Mouse (Mus musculus): ENCODE data around the gene Mog.

Gene Mog

GRCm38 (mm10) chr17:37022628-37023576 lies at the start of gene Mog:
Gene Mog (minus strand): TSS chr17:37023398.
- DNase-seq (ENCODE audit: low spot score in 2 of 2) = no peak

GRCm38 (mm10) chr17:37072730-37073276 lies 49.6 kb upstream of the Mog start:
- no peak for DNase-seq (ENCODE audit: low spot score in 2 of 2)

GRCm38 (mm10) chr17:37072080-37072729 lies 49.0 kb upstream of the Mog start:
- DNase-seq (ENCODE audit: low spot score in 2 of 2) = no peak

DNA sequence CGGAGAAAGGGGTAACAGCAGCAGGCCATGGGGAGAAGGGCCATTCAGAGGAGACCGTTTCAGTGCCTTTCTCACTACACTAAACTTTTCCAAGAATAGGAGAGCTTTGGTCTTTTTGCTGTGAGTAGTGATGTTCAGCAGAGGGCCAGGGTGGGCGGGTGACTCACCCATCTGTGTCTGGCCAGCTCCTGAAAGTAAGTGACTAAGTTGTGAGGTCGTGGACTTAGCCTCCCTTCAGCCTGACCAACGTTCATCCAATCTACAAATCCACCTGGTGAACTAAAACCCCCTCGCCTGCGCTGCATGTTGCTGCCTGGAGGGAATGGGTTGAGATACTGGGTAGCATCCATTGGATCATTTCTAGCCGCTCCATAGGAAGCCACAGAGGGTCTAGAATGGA lies 46.9 kb upstream of the Mog start:
- no peak for DNase-seq (ENCODE audit: low spot score in 2 of 2)

DNA sequence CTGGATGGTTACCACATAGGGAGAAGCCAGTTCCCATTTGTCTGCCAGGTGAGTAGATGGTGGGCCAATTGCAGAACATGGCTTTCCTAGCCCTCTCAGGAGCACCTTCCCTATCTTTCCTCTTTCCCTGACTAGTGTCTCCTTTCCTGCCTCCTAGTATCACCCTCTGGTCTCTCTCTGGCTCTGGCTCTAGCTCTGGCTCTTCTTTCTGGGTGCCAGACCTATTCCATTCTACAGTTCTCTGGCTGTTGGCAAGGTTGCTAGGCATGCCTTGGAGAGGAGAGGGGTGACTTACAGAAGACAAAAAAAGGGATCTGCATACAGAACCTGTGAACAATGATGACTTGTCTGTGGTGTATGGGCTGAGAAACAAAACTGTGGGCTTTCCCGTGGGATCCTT lies 44.7 kb upstream of the Mog start:
- no peak for DNase-seq (ENCODE audit: low spot score in 2 of 2)

DNA sequence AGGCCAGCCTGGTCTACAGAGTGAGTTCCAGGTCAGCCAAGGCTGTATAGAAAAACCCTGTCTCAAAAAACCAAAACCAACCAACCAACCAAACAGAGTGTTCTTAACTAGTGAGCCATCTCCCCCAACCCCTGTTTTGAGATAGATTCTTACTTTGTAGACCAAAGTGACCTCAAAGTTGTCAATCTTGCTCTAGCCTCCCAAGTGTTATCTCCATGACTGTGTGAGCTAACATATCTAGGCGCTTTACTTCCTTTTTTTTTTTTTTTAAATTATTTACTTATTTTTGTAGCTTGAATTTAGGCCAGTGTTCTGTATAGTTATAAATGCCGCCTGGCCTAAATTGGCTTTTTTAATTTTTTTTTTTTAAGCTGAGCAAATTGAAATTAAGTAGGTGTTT lies 42.8 kb upstream of the Mog start:
- no peak for DNase-seq (ENCODE audit: low spot score in 2 of 2)

DNA sequence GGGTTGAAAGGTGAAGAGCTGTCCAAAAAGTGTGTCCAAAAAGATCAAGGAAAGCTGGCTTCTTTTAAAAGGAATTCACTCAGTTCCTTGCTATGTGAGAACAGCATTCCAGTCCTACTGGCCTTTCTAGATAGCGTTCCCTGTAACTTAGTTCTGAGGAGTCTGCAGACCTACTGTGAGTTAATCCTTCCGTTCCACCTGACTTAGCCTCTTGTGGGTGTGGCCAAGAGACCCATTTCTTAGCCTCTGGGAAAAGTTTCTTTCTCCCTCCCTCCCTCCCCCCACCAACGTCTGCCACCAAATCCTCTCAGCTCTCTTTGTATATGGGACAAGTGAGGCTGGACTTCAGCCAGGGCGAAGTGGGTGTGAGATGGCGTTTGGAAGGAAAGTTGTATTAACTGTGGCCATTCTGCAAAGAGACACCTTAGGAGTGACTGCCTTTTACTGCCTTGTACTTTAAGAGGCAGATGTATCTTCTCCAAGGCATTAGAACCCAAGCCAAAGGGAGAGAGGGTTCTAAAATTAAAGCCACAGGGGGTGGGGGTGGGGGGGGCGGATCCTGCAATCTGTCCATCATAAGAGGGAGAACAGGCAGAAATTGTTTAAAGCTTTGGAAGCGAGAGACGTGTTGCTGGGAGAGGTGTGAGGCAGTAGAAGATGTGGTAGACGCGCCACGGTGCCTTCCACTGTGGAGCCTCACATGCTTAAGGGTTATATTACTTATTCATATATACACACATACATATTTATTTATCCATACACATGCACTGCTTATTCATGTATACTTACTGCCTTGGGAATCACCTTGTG lies 40.7 kb upstream of the Mog start:
- DNase-seq (ENCODE audit: low spot score in 2 of 2) = no peak

DNA sequence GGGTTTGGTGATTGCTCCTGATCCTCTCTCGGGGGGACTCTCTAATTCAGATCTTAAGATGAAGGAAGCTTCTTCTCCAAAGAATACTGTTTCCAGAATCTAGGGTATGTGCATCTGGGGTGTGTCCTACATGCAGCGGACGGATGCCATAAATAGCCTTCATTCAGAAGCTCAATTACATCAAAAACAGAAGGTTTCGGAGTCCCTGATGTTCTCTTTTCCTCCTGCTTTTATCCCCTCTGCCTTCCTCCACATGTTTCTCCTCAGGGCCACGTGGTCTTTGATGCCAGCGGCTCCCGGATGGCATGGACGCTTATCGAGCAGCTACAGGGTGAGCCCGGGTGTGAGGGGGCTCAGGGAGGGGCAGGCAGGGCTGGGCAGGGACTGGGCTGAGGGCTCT lies 39.9 kb upstream of the Mog start:
- no peak for DNase-seq (ENCODE audit: low spot score in 2 of 2)

- DNase-seq (ENCODE audit: low spot score in 2 of 2) = no peak
Observed at GRCm38 (mm10) chr17:37062101-37062641, 39.0 kb upstream of the Mog start.

DNA sequence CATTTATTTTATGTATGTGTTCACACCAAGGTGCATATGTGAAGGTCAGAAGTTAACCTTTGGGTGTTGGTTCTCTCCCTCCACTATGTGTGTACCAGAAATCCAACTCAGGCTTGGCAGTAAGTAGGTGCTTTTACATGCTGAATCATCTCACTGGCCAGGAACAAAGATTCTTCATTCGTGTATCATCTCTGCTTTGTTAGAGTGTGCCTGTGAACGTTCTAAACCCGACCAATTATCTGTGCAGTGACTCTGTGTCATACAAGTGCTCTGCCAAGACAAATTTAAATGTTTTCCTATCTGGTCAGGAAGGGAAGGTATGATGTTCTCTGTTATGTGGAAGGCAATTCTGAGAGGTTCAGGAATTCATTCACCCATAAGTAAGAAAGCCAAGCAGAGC lies 38.2 kb upstream of the Mog start:
- DNase-seq (ENCODE audit: low spot score in 2 of 2) = no peak

- no peak for DNase-seq (ENCODE audit: low spot score in 2 of 2)
Observed at GRCm38 (mm10) chr17:37056957-37057356, 33.8 kb upstream of the Mog start.

DNA sequence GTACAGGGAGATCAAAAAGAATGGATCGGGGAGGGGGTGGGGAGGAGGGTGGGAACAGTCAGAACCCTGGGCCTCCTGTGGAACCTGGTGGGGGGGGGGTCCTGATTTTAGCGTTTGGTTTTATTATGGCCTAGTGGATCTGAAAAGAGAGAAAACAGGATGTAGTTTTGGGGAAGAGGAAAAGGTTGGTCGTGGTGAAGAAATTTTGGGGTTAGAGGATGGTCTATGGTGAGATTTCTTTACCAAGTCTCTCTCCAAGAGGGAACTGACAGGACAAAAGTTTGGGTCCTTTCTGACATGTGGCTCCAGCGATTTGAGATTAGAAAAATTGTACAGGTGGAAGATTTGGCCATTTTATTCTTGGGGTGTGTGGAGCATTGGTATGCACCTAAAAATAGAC lies 28.5 kb upstream of the Mog start:
- no peak for DNase-seq (ENCODE audit: low spot score in 2 of 2)

DNA sequence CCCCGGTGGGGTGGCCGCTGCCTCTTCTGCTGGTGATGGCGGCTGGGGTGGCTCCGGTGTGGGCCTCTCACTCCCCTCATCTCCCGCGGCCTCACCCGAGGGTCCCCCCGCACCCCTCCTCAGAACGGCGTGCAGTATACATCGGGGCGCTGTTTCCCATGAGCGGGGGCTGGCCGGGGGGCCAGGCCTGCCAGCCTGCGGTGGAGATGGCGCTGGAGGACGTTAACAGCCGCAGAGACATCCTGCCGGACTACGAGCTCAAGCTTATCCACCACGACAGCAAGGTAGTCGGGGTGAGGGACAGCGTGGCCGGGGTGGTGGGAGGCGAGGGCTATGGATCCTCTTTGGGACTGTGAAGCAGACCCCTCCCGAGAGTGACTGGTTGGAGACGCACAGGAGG lies 27.7 kb upstream of the Mog start:
- DNase-seq (ENCODE audit: low spot score in 2 of 2) = peak in 1 of 2 experiments; percentile 9

DNA sequence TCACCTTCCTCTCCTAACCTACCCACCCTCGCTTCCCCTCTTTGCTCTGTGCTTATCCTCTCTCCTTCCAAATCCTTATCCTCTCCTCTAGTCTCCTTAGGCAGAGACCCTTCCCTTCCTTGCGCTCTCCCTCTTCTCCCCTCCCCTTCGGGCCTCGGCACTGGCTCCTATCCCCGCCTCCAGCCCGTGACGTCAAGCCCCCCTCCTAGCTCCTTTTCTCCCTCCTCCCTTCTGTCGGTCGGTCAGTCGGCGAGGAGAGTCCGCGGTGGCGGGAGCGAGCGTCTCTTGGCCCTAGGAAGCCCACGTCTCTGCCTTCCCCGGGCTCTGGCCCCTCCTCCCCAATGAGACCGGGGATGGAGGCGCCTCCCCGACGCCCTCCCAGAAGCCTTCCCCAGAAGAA lies 27.2 kb upstream of the Mog start:
- peak; percentile 63 to 76 for DNase-seq (ENCODE audit: low spot score in 2 of 2)

DNA sequence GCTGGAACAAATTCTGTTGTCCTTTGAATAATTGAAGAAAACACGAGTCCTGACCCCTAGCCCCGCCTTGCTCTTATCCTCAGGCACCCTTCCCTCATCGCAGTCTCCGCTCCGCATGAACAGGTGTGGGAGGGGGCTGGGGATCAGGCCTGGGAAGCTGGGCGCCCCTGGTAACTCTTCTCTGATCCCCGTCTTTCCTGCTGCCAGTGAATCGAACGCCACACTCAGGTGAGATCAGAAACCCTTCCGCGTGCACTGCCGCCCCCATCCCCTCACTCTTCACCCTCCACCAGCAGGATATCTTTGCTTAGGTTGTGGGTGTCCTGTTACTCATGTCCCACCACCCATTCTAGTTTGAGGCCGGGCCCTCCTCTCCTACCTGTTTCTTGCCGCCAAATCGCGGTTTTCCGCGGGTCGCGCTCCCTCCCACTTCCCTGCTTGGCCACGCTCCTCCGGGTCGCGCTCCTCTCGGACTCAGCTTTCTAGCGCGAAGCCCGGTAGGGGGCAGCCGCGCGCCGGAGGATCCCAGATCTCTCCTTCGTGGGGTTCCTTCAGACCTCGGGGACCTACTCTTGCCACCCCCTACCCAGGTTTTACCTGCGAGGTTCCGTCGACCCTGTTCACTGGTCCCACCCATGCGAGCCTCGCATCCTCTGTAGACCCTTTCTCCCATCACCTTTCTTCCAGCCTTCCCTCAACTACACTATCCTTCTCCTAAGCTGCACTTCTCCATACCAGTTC lies 26.5 kb upstream of the Mog start:
- DNase-seq (ENCODE audit: low spot score in 2 of 2) = peak; percentile 28 to 32

DNA sequence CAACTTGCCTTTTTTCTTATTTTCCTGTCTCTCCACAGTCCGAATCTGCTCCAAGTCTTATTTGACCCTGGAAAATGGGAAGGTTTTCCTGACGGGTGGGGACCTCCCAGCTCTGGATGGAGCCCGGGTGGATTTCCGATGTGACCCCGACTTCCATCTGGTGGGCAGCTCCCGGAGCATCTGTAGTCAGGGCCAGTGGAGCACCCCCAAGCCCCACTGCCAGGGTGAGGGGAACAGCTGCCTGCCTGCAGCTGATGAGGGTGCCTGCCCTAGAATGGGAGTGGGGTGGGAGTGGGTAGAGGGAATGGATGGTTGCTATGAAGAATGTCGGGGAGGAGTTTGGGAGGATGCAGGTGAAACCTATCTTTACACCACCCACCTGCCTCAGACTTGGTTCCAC lies 25.2 kb upstream of the Mog start:
- no peak for DNase-seq (ENCODE audit: low spot score in 2 of 2)

DNA sequence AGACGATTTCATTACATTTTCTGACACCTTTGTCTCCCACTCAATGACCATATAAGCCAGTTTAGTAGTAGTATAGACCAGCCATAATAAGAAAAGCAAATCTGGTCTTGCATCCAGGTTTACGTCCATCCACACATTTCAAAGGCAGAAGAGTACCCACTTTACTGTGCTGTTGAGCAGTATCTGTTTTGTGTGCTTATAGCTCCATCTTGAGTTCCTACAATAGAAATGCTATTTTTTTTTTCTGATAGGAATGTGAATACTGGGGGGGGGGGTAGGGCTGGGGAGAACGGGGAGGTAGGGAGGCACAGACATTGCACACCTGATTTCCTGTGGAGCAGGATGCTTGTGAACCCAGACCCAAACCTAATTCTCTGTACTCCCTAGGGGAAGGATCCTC lies 24.8 kb upstream of the Mog start:
- DNase-seq (ENCODE audit: low spot score in 2 of 2) = no peak

DNA sequence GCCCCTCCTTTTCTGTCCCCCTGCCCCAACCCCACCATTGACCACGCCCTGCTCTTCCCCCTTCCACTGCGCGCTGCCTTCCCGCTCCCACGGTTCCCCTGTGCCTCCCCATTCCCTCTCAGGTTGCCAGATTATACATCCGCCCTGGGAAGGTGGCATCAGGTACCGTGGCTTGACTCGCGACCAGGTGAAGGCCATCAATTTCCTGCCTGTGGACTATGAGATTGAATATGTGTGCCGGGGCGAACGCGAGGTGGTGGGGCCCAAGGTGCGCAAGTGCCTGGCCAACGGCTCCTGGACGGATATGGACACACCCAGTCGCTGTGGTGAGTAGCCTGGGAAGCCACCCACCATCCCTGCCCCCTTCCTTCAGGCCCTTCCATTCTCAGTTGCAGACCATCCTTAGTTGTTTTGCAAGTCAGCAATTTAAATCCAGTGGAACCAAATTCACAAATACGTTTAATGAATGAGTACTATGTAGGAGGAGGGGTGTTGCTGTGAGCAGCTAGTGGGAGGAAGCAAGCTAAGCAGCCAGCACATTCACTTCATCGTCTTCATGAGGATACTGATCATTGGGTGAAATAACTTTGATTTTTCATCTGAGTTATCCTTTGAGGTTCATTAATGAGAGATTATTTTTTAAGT lies 24.3 kb upstream of the Mog start:
- no peak for DNase-seq (ENCODE audit: low spot score in 2 of 2)

DNA sequence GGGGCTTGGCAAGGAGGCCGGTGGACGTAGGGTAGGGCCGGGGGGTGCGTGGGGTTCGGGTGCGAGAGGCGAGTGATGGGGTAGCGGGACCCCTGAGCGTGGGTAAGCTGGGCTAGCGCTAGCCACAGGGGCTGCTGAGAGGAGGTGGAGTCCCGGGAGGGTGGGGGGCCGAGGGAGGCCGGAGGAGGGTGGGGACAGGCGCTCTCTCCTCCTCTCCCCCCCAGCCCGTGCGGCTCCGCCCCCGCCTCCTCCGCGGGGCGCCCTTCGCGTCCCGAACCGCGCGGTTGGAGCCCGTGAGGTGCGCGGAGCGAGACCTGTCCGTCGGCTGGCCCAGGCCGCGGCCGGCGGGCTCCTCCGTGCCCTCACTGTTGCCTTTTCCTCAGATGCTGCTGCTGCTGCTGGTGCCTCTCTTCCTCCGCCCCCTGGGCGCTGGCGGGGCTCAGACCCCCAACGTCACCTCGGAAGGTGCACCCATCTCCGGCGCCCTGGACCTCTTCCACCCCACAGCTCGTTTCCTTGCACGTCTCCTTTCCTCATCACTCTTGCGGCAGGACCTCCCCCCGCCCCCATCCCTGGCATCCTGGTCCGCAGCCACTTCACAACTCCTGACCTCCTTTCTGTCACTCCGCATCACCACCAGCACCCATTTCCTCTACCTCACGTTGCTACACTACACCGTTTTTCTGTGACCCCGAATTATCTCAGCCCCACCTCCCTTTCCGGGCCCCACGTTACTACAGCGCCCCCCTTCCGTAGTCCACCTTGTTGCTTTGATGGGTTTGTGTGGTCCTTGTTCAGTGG lies 23.3 kb upstream of the Mog start:
- DNase-seq (ENCODE audit: low spot score in 2 of 2) = peak; percentile 59 to 67
